Mouse (Mus musculus): ENCODE data around the gene Ugcg.

Gene Ugcg

GRCm38 (mm10) chr4:59228951-59229350 lies 39.9 kb downstream of the Ugcg start:
- no peak for DNase-seq (ENCODE audit: low spot score)

- DNase-seq (ENCODE audit: low spot score) = peak; percentile 36
Observed at GRCm38 (mm10) chr4:59231266-59232055, 42.4 kb downstream of the Ugcg start.

- DNase-seq (ENCODE audit: low spot score) = no peak
Observed at GRCm38 (mm10) chr4:59234014-59234413, 45.0 kb downstream of the Ugcg start.

GRCm38 (mm10) chr4:59234451-59235216 lies 45.6 kb downstream of the Ugcg start:
- no peak for DNase-seq (ENCODE audit: low spot score)

- DNase-seq (ENCODE audit: low spot score) = no peak
Observed at GRCm38 (mm10) chr4:59236362-59236761, 47.3 kb downstream of the Ugcg start.

GRCm38 (mm10) chr4:59238641-59239311 lies 49.7 kb downstream of the Ugcg start:
- peak; percentile 24 for DNase-seq (ENCODE audit: low spot score)

GRCm38 (mm10) chr4:59239312-59239728 lies 50.3 kb downstream of the Ugcg start:
- no peak for DNase-seq (ENCODE audit: low spot score)

GRCm38 (mm10) chr4:59240160-59240559 lies 51.1 kb downstream of the Ugcg start:
- no peak for DNase-seq (ENCODE audit: low spot score)

- no peak for DNase-seq (ENCODE audit: low spot score)
Observed at GRCm38 (mm10) chr4:59241096-59241495, 52.0 kb downstream of the Ugcg start.

- no peak for DNase-seq (ENCODE audit: low spot score)
Observed at GRCm38 (mm10) chr4:59242221-59242620, 53.2 kb downstream of the Ugcg start.

- no peak for DNase-seq (ENCODE audit: low spot score)
Observed at GRCm38 (mm10) chr4:59243802-59244493, 54.9 kb downstream of the Ugcg start.

GRCm38 (mm10) chr4:59244791-59245555 lies 55.9 kb downstream of the Ugcg start:
- no peak for DNase-seq (ENCODE audit: low spot score)

GRCm38 (mm10) chr4:59245776-59246175 lies 56.7 kb downstream of the Ugcg start:
- no peak for DNase-seq (ENCODE audit: low spot score)

- no peak for DNase-seq (ENCODE audit: low spot score)
Observed at GRCm38 (mm10) chr4:59247545-59247944, 58.5 kb downstream of the Ugcg start.

- no peak for DNase-seq (ENCODE audit: low spot score)
Observed at GRCm38 (mm10) chr4:59248035-59248434, 59.0 kb downstream of the Ugcg start.

- DNase-seq (ENCODE audit: low spot score) = no peak
Observed at GRCm38 (mm10) chr4:59252386-59253054, 63.5 kb downstream of the Ugcg start.

- DNase-seq (ENCODE audit: low spot score) = no peak
Observed at GRCm38 (mm10) chr4:59253055-59253434, 64.0 kb downstream of the Ugcg start.

- DNase-seq (ENCODE audit: low spot score) = no peak
Observed at GRCm38 (mm10) chr4:59254397-59254796, 65.3 kb downstream of the Ugcg start.

GRCm38 (mm10) chr4:59255988-59256387 lies 66.9 kb downstream of the Ugcg start:
- no peak for DNase-seq (ENCODE audit: low spot score)

- no peak for DNase-seq (ENCODE audit: low spot score)
Observed at GRCm38 (mm10) chr4:59257866-59258265, 68.8 kb downstream of the Ugcg start.

GRCm38 (mm10) chr4:59258771-59259170 lies 69.7 kb downstream of the Ugcg start:
- peak; percentile 84 for DNase-seq (ENCODE audit: low spot score)
